Mouse (Mus musculus): ENCODE results near the gene Vdr.

Vdr gene

DNA sequence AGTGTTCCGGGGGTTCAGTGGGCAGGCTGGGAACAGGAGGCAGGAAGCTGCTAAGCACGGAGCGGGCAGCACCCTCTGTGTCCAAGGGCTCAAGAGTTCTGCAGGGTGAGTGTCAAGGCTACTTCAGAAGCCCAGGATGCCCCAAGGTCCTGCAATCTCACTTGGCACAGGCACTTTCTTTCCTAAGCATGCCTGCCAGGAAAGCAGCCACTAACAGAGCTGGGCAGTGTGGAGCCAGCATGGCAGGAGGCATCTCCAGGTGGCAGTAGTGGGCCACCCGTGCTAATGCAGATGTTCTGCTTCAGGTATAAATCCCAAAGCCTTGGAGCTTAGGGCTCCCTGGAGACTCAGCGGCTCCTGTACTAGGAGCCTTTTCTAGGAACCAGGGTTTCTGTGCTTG lies 100.5 kb downstream of the Vdr start:
- DNase-seq (ENCODE audit: low spot score): no peak

DNA sequence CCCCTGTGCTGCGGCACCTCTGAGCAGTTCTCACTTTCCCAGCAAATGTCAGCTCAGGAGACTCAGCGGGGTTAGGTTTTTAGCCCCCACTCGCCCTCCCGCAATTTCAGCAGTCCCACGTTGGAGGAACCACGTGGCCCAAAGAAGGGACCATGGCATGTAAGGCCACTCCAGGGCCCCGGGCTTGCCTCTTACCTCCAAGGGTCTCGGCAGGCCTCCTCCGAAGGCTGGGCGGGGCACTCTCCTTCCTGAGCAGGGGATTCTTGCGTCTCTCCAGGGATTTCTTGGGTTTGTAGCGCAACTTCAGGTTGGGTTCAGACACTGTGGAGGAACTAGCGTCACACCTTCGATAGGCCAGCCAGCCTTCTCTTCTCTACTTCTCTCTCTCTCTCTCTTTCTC lies 101.2 kb downstream of the Vdr start:
- no peak for DNase-seq (ENCODE audit: low spot score)

DNA sequence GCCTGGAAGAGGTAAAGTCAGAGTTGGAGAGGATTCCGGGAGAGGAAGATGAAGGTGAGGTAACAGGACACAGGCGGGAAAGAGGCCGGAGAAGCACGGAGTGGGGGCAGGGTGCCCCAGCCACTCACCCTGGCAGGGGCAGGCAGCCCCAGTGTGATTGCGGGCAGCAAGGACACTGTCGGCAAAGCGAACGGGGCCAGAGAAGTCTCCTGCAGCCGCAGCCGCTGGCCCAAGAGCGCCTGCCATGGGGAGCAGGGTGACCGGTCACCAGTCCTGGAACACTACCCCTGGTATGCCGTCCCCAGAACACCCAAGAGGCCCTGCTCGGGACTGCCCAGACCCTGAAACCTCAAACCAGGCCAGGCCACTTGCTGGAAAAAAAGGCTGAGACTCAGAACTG lies 101.9 kb downstream of the Vdr start:
- no peak for DNase-seq (ENCODE audit: low spot score)

DNA sequence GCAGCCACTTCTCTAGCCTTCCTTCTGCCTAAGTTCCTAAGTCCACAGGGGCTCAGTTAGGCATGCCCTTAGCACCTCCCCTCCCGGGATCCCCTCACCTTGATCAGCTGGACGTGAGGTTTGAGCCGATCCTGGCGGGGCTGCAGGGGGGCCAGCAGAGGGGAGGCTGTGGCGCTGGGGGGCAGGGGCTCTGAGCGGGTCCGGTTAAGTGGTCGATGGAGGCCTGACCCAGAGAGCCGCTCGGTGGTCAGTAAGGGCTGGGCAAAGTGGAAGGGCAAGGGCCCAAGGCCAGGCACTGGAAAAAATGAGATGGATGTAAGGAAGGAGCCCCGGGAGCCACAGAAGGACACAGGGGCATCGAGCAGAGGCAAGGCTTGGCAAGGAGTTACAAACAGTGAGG lies 102.6 kb downstream of the Vdr start:
- no peak for DNase-seq (ENCODE audit: low spot score)
